Mouse (Mus musculus) brain, embryonic 14.5 days (tissue): Measurements from ENCODE around the gene AU015836. TPM values are rescaled to one million over a fixed set of nuclear protein-coding genes. Genes with fewer than 3 reads are reported as not detected.
A peak's percentile ranks its signal among the peaks of the same experiment; 100 is the strongest.
"Not testable (repeated sequence)": the region's sequence is repeated elsewhere in the genome, so short reads cannot be mapped to it uniquely, and the experiment has no call there.

Experiments
- DNase-seq: peaks from one replicate; pipeline ENCODE4 v3.0.0-alpha.2; 2011; ENCODE audit warnings: low read depth
- CTCF ChIP-seq: fragments of 200-500 bp; IDR thresholded peaks from 2 replicates; pipeline ENCODE4 v1.5.1; 2012; ENCODE audit warnings: inconsistent platforms, mild to moderate bottlenecking, moderate library complexity, borderline replicate concordance; ENCODE audit not compliant: insufficient read depth, insufficient read length; ENCODE audit errors: extremely low read depth
- POLR2A ChIP-seq: fragments of 200-500 bp; IDR thresholded peaks from 2 replicates; pipeline ENCODE4 v1.6.1; 2012; ENCODE audit warnings: mild to moderate bottlenecking, inconsistent platforms, borderline replicate concordance; ENCODE audit not compliant: poor library complexity, insufficient read depth, insufficient read length, severe bottlenecking; ENCODE audit errors: extremely low read depth
- polyA plus RNA-seq: library from polyadenylated mRNA; depleted of rRNA; stranded (reverse); fragments of >200 nt; gene quantifications from 2 replicates; pipeline ENCODE4 v1.2.3, GENCODE M21; 2012; rRNA removed

Gene AU015836
- polyA plus RNA-seq: not detected in 2 replicates

- no peak for DNase-seq
- TF ChIP-seq CTCF: no peak
- TF ChIP-seq POLR2A: no peak
These were observed at the start of gene AU015836 for GRCm38 (mm10) chrX:93968444-93968843. AU015836 (plus strand) TSS chrX:93968659.

DNA sequence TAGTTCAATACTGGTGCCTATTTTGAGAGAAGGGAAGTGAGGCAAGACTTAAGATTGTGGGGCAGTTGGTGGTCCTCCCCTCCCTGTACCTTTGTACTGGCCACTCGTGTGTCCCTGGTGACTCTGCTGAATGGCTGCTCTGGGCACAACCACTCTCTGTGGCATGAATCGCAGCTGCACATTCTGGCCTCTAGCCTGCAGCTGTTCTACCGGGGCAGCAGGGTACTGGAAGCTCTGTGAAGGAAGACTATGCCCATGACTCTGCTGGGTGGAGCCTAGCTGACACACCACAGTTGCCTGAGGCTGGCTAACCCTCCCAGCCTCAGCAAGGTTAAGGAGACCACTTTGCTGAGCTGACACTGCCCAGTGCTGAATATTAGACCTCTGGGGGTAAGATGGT, 49.4 kb upstream of the AU015836 start:
- DNase-seq: no peak

GRCm38 (mm10) chrX:93928379-93928778, 40.1 kb upstream of the AU015836 start:
- DNase-seq: no peak
- TF ChIP-seq POLR2A: no peak
- TF ChIP-seq CTCF: no peak

More for the DNA sequence above, 49.4 kb upstream of the AU015836 start:
- TF ChIP-seq POLR2A (no peak), CTCF (no peak)

DNA sequence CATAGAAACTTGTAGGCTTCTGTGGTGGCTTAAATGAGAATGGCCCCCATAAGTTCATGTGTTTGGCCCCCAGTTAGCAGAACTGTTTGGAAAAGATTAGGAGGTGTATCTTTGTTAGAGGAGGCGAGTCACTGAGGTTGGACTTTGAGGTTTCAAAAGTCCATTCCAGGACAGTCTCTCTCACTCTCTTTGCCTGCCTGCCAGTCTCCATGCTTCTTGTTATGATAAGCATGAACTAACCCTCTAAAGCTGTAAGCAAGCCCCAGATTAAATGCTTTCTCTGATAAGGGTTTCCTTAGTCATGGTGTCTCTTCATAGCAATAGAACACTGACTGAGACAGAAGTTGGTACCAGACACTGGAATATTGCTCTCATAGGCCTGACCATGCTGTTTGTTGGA, 39.7 kb upstream of the AU015836 start:
- no peak for DNase-seq
- TF ChIP-seq POLR2A (no peak), CTCF (no peak)

DNA sequence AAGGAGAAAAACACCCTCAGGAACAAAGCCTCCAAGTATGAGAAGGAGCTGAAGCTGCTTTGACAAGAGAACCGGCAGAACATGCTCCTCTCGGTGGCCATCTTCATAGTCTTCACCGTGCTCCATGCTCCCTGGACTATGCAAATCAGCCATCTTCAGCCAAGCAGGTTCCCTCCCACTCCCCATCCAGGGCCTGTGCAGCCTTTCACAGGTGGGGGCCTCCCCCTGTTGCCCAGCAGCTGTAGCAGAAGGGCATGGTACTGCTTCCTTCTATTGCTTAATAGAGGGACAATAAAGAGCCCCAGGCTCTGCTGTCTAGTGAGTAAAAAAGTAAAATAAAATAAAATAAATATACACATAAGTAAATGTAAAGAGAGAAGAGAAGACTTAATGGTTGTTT, 36.8 kb upstream of the AU015836 start:
- DNase-seq: no peak
- TF ChIP-seq CTCF (no peak), POLR2A (no peak)

DNA sequence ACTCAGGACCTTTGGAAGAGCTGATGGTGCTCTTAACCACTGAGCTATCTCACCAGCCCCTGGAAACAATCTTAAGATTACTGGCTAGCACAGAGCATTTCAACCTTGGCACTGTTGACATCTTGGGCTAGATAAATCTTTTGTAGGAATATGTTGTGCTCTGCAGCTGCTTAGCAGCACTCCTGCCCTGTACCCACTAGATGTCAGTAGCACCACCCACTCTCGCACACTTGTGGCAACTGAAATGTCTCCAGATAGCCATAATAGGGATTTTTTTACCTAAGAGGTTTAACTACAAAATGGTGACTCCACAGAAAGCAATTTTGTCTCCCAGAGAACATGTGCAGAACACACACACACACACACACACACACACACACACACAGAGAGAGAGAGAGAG, 11.7 kb upstream of the AU015836 start:
- TF ChIP-seq CTCF: peak; percentile 53; the same call in 1 of the 2 replicates
- no peak for TF ChIP-seq POLR2A
- DNase-seq: peak; percentile 61

- TF ChIP-seq POLR2A (no peak), CTCF (no peak)
- no peak for DNase-seq
These were observed 10.0 kb upstream of the AU015836 start for GRCm38 (mm10) chrX:93958502-93958901.

- no peak for DNase-seq
- no peak for TF ChIP-seq POLR2A
- TF ChIP-seq CTCF: no peak
These were observed 11.9 kb downstream of the AU015836 start for GRCm38 (mm10) chrX:93980341-93980740.

DNA sequence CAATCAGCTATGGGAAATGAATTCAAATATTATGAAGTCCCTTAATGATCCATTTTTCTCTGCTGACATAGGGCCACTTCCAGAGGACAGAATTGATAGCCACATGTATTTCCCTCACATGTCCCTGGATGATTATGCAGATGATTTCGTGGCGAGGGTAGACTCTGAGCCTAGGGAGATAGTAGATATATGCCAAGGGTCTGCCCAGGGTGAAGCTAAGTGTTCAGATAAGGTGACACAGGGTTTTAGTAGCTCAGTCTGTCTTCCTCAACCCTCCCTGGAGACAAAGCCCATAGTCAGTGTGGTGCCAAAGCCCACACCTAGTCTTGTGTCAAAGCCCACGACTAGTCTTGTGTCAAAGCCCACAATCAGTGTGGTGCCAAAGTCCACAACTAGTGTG, 13.7 kb downstream of the AU015836 start:
- no peak for DNase-seq
- TF ChIP-seq CTCF: no peak
- no peak for TF ChIP-seq POLR2A

DNA sequence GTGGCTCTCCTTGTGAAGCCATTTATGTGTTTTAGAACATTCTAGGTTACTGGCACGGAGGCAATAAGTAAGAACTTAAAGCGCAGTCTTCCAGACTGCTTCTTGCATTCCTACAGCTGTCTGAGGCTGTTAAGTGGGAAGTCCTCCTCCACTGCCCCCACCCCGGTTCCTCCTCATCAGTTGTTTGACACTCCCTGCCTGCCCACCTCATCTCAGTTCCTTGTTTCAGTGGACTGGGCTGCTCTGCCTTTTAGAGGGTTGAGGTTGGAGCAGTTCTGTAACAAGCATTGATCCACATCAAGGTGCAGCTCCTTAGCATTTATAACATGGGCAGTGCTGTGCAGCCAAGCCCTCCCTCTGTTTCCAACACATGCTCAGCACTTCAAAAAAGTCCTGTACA, 16.6 kb downstream of the AU015836 start:
- DNase-seq: not testable (repeated sequence)

DNA sequence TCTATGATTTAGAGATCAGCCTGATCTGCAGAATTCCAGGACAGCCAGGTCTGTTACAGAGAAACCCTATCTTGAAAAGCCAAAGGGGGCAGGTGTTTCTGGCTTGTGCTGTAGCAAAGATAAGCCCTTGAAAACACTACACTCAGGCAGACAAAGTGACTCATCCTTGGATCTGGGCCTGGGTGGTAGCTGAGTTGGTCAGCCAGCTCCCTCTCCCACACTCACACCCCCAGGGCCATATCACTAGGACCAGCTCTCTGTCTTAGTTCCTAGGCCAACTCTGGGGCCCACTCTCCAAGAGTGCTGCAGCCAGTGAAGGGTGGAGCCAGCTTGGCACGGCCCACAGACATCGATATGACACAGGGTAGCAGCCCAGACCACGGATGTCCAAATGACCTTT, 38.5 kb downstream of the AU015836 start:
- DNase-seq: no peak
- TF ChIP-seq POLR2A (no peak), CTCF (no peak)

DNA sequence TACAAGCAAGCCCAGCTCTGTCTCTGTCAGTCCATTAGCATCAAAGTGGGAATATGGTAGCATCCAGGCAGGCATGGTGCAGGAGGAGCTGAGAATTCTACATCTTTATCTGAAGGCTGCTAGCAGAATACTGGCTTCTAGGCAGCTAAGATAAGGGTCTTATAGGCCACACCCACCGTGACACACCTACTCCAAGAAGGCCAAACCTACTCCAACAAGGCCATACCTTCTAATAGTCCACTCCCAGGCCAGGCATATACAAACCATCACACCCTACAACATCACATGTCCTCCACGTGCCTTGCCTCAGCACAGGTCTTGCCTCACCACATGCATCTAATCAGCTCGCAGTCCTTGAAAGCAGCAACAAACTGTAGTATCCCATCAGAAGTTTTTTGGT, 41.0 kb downstream of the AU015836 start:
- DNase-seq: no peak
- TF ChIP-seq CTCF (no peak), POLR2A (no peak)

DNA sequence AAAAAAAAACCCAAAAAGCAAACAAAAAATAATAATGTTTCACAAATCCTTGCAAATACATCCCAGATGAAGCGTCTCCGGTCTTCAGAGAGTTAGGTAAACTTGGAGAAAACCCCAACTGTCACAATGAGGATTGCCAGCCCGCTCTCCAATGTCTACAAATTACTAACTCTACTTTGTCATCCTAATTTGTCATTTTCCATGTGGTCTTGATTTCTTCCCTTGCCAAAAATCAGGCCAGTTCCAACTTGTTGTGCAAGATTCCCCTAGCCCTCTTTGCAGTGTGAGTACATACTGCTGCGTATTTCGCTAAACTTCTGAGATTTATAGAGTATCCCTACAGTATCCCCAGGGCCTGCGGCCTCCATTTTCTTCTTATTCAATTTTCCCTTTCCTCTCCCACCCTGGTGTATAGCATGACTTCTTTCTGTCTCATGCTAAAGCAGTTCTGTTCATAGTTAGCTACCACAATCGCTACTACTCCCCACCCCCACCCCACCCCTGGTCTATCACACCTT, 43.3 kb downstream of the AU015836 start:
- DNase-seq: no peak
- TF ChIP-seq CTCF (no peak), POLR2A (no peak)
